Mouse (Mus musculus) liver, postnatal 0 days (tissue): ENCODE measurements around the gene Ttll11. TPM values are rescaled to one million over a fixed set of nuclear protein-coding genes. Genes with fewer than 3 reads are reported as not detected.

ENCODE experiments used
- ATAC-seq: fragments of 200-750 bp; cut with Nextera tagmentation; 2 replicates; pipeline ENCODE4 v1.8.0; 2017; ENCODE audit warnings: mild to moderate bottlenecking, moderate library complexity
- DNase-seq: peaks from one replicate; pipeline ENCODE4 v3.0.0-alpha.2; 2016
- H3K27ac ChIP-seq: fragments of 300-500 bp; sonication (generic); 2 replicates; pipeline ENCODE4 v1.5.1; 2014; ENCODE audit warnings: antibody characterized with exemption, moderate library complexity, mild to moderate bottlenecking, low read depth
- H3K27me3 ChIP-seq: fragments of 300-500 bp; sonication (generic); 2 replicates; pipeline ENCODE4 v1.6.1; 2014; ENCODE audit warnings: low read length, control low read depth, mixed read lengths; ENCODE audit not compliant: insufficient read depth
- H3K36me3 ChIP-seq: fragments of 300-500 bp; sonication (generic); replicated peaks from 2 replicates; pipeline ENCODE4 v1.6.1; 2014; ENCODE audit warnings: mild to moderate bottlenecking, control low read depth, low read length, moderate library complexity, mixed read lengths; ENCODE audit not compliant: insufficient read depth
- H3K4me1 ChIP-seq: fragments of 300-500 bp; sonication (generic); 2 replicates; pipeline ENCODE4 v1.6.1; 2014; ENCODE audit warnings: antibody characterized with exemption, mild to moderate bottlenecking, control low read depth; ENCODE audit not compliant: insufficient read depth
- H3K4me2 ChIP-seq: fragments of 300-500 bp; sonication (generic); 2 replicates; pipeline ENCODE4 v1.6.1; 2014; ENCODE audit warnings: low read depth, mild to moderate bottlenecking, low read length, moderate library complexity, mixed read lengths
- H3K4me3 ChIP-seq: fragments of 300-500 bp; sonication (generic); 2 replicates; pipeline ENCODE4 v1.5.1; 2014; ENCODE audit warnings: low read depth, low read length
- H3K9ac ChIP-seq: fragments of 300-500 bp; sonication (generic); replicated peaks from 2 replicates; pipeline ENCODE4 v1.6.1; 2014; ENCODE audit warnings: mild to moderate bottlenecking, moderate library complexity
- H3K9me3 ChIP-seq: fragments of 300-500 bp; sonication (generic); 2 replicates; pipeline ENCODE4 v1.6.1; 2016; ENCODE audit warnings: mild to moderate bottlenecking, control low read depth, low read length, mixed read lengths
- CTCF ChIP-seq: sonication (generic); IDR thresholded peaks from 2 replicates; pipeline ENCODE4 v1.5.1; 2016; ENCODE audit warnings: antibody characterized with exemption, low read depth
- EP300 ChIP-seq: IDR thresholded peaks from 2 replicates; pipeline ENCODE4 v1.6.1; 2016; ENCODE audit warnings: antibody characterized with exemption, low read depth, mild to moderate bottlenecking
- WGBS: fragments of 180-500 bp; shearing (Covaris S2); extraction: QIAGEN DNeasy Blood & Tissue Kit; methylation state at CpG from one replicate; pipeline ENCODE4 v1.1.7; 2014; ENCODE audit not compliant: insufficient replicate concordance; 5-methylcytosine and 5-hydroxymethylcytosine counted together
- polyA plus RNA-seq: library from polyadenylated mRNA; unstranded; fragments of >200 nt; fragmentation: Nextera tagmentation; extraction: Ambion mirVana; gene quantifications from 2 replicates; pipeline ENCODE4 v1.2.1, GENCODE M21; 2015

Gene Ttll11
- polyA plus RNA-seq, 1 experiment from 2014 or later, result 1.1 TPM

GRCm38 (mm10) chr2:35830966-35831903 is 148.5 kb downstream of the Ttll11 start:
- ATAC-seq, result peak; percentile 86

GRCm38 (mm10) chr2:35829136-35829535 is 150.6 kb downstream of the Ttll11 start:
- Histone ChIP-seq H3K27me3 (no peaks in the 10 kb centered on the region), H3K36me3 (no peaks in the 10 kb centered on the region), H3K4me2 (no peak overlapping the region), H3K4me3 (no peak overlapping the region), H3K9ac (no peak overlapping the region), H3K27ac (no peak overlapping the region), H3K4me1 (peaks cover 28% of the 10 kb centered on the region), H3K9me3 (no peaks in the 10 kb centered on the region)
- ATAC-seq (no peak), DNase-seq (no peak)
- 54% methylated on average over 4 of the region's 4 CpGs for WGBS
- TF ChIP-seq EP300 (no peak), CTCF (no peak)

More at GRCm38 (mm10) chr2:35830966-35831903, 148.5 kb downstream of the Ttll11 start:
- no peak overlapping the region for H3K4me2 ChIP-seq
- H3K27ac ChIP-seq, result peak overlapping the region; percentile 31
- H3K27me3 ChIP-seq, result no peaks in the 10 kb centered on the region
- no peaks in the 10 kb centered on the region for H3K36me3 ChIP-seq
- no peak overlapping the region for H3K4me3 ChIP-seq
- 27% methylated on average over 6 of the region's 6 CpGs for WGBS
- peaks cover 28% of the 10 kb centered on the region for H3K4me1 ChIP-seq
- H3K9ac ChIP-seq, result no peak overlapping the region
- peaks cover 3% of the 10 kb centered on the region; the same call in 1 of the 2 replicates for H3K9me3 ChIP-seq
- TF ChIP-seq EP300 (peak; percentile 84), CTCF (no peak)
- DNase-seq, result peak; percentile 26

DNA sequence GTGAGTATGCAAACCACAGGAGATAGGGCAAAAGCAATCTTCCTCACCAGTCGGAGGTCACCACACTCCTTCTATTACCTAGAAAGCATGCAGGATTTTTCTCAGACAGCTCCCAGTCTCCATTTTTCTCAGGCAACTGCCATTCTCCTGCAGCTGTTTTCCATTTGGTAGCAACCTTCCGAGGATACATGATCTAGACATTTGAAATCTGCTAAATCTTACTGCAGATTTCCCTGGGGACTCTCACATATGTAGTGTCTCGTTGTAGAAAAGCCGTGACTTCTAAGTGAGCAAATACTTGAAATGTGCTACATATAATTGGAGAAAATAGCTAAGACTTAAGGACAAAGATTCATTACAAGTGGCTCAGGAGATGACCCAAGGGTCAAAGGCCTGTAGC is 151.8 kb downstream of the Ttll11 start:
- Histone ChIP-seq H3K27me3 (no peaks in the 10 kb centered on the region), H3K36me3 (no peaks in the 10 kb centered on the region), H3K4me3 (no peak overlapping the region), H3K27ac (no peak overlapping the region), H3K4me1 (peaks cover 19% of the 10 kb centered on the region), H3K9me3 (no peaks in the 10 kb centered on the region), H3K4me2 (no peak overlapping the region), H3K9ac (no peak overlapping the region)
- no peak for DNase-seq
- 86% methylated on average over 4 of the region's 4 CpGs for WGBS
- TF ChIP-seq EP300, result no peak
- TF ChIP-seq CTCF, result no peak
- ATAC-seq, result no peak

DNA sequence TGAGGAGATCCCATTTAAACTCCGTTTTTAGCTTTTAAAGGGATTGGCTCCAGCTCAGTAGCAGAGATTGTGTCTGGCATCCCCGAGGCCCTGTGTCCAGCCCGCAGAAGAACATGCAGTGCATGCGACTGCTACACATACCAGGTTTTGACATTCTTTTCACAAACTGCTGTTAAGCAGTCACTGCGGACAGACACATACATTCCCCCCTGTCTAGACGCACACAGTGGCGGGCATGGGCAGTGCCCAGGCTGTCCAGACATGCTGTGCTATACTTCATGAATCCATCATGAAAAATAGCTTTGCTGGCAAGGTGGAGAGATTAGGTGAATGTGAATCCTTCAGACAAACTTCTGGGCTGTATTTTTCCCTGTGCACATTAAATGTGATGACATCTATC is 154.6 kb downstream of the Ttll11 start:
- Histone ChIP-seq H3K27ac (no peak overlapping the region), H3K4me1 (no peaks in the 10 kb centered on the region), H3K9me3 (no peaks in the 10 kb centered on the region), H3K9ac (no peak overlapping the region), H3K4me3 (no peak overlapping the region), H3K27me3 (no peaks in the 10 kb centered on the region), H3K4me2 (no peak overlapping the region), H3K36me3 (no peaks in the 10 kb centered on the region)
- TF ChIP-seq CTCF (no peak), EP300 (no peak)
- 78% methylated on average over 7 of the region's 7 CpGs for WGBS
- no peak for ATAC-seq
- DNase-seq, result no peak

DNA sequence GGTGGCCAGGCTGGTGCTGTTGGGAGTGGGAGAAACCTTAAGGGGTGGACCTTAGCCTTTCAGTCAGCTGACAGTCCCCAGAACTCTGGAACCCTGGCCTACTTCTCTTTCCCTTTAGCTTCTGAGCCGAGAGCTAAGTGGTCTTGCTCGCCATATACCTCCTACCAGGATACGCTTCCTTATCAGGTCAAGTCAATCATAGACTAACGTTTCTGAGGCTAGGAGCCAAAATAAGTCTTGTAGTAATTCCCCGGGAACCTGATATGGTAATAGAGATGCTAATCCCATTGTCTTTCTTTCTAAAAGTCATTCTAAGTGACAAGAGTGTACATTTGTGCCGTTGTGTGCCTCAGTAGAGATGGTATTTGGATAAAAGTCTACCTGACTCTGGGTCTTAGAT is 156.1 kb downstream of the Ttll11 start:
- no peak for ATAC-seq
- TF ChIP-seq CTCF (no peak), EP300 (no peak)

DNA sequence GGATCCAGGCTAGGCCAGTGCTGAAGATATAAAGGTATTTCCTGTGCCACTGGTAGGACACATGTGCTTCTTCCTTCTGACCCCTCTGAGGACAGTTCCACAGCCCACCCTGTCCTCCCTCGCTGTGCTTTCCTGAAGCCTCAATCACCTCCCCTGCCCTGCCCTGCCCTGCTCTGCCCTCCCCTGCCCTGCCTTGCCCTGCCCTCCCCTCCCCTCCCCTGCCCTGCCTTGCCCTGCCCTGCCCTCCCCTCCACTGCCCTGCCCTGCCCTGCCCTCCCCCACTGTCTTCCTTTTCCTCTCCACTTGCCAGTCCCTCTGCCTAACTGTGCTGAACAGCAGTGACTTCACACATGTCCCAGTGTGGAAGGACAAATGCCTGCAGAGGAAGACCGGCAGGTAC is 160.8 kb downstream of the Ttll11 start:
- Histone ChIP-seq H3K9me3 (no peaks in the 10 kb centered on the region), H3K4me2 (no peak overlapping the region), H3K4me1 (peaks cover 4% of the 10 kb centered on the region; the same call in 1 of the 2 replicates), H3K4me3 (no peak overlapping the region), H3K27ac (no peak overlapping the region), H3K27me3 (no peaks in the 10 kb centered on the region), H3K36me3 (no peaks in the 10 kb centered on the region), H3K9ac (no peak overlapping the region)
- WGBS, result 37% methylated on average over 2 of the region's 2 CpGs
- peak; percentile 22 for DNase-seq
- TF ChIP-seq CTCF (no peak), EP300 (no peak)
- no peak for ATAC-seq

More for the DNA sequence above, 156.1 kb downstream of the Ttll11 start:
- Histone ChIP-seq H3K27me3 (no peaks in the 10 kb centered on the region), H3K36me3 (no peaks in the 10 kb centered on the region), H3K4me1 (no peaks in the 10 kb centered on the region), H3K27ac (no peak overlapping the region), H3K9me3 (no peaks in the 10 kb centered on the region), H3K9ac (no peak overlapping the region), H3K4me2 (no peak overlapping the region), H3K4me3 (no peak overlapping the region)
- no peak for DNase-seq
- 62% methylated on average over 6 of the region's 6 CpGs for WGBS
